Mouse (Mus musculus): ENCODE measurements around the gene Abcc4.

GRCm38 (mm10) chr14:118621449-118621789 lies 84.6 kb downstream of the Abcc4 start:
- TF ChIP-seq CTCF (conservative IDR thresholded peaks at IDR 0.05; ENCODE audit: low read length) (no peak), POU5F1 (IDR thresholded peaks at IDR 0.05; ENCODE audit: borderline replicate concordance, low read length) (no peak), NANOG (IDR thresholded peaks at IDR 0.05; ENCODE audit: borderline replicate concordance, low read length) (no peak)

Measured in E14TG2a.4 (cell line).